Mouse (Mus musculus): ENCODE results near the gene Adora3.

DNA sequence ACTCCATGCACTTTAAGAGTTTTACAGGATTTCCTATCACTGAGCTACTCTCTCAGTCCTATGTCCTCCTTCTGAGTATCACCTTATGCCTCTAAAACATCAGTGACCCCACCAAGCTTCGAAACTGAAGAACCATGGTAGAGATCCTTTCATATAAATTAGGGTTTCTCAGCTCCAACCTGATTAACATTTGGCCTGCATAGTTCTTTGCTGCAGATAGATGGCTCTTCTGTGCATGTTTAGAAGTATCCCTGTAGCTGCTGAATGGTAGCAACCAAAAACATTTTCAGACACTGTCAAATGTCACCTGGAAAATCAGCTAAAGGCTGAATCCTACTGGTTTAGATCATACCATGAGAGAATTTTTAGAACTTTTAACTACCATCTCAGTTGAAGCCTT, 86.6 kb downstream of the Adora3 start:
- TF ChIP-seq CTCF (IDR thresholded peaks at IDR 0.05; ENCODE audit: extremely low read depth, insufficient read length, insufficient replicate concordance, low read depth, low read length): no peak
- no peak for TF ChIP-seq POLR2A (IDR thresholded peaks at IDR 0.05; ENCODE audit: low read depth, low read length)
